Mouse (Mus musculus): ENCODE data around the gene Ttll10.

DNA sequence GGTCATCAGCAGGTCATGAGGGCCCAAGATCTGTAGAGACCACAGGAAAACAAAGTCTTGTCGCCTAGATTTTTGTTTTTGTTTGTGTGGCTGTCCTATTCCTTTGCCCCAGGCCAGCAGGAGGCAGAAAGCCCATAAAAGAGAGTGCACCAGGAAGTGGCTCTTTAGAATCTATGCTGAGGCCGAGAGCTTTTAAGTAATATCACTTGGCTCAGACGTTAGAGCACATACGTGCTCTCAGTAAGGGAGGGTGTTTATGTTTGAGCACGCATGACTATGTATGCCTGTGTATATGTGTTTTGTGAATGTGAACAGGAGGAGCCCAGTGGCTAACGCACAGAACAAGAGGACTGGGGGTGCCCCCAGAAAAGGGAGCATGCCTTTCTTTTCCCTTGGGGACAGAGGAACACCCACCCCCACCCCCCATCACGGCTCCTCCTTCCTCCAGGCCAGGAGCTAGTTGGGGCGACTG, 17.7 kb upstream of the Ttll10 start:
- TF ChIP-seq CTCF (conservative IDR thresholded peaks at IDR 0.05; ENCODE audit: insufficient read depth, insufficient read length, low read depth, low read length) (0 out of 2 replicates have a peak, but pooled peaks have one; percentile 15), POLR2A (IDR thresholded peaks at IDR 0.05; ENCODE audit: low read depth, low read length) (no peak)
